Mouse (Mus musculus): ENCODE data around the gene Rbms2. TPM values are rescaled to one million over a fixed set of nuclear protein-coding genes. Genes with fewer than 3 reads are reported as not detected.

Gene Rbms2
- polyA plus RNA-seq, 1 experiment from 2014 or later = 7.1 TPM

- 90% methylated on average over 6 of the region's 6 CpGs for WGBS
- no peak overlapping the region for H3K4me2 ChIP-seq (ENCODE audit: low read length)
- DNase-seq = no peak
Observed at GRCm38 (mm10) chr10:128135374-128135773, 44.7 kb downstream of the Rbms2 start.

GRCm38 (mm10) chr10:128133650-128134332 is 46.3 kb downstream of the Rbms2 start:
- WGBS = 32% methylated on average over 13 of the region's 13 CpGs
- no peak overlapping the region for H3K4me2 ChIP-seq (ENCODE audit: low read length)
- H3K4me1 ChIP-seq (ENCODE audit: control insufficient read depth, insufficient read depth, low read length) = no peaks in the 10 kb centered on the region
- no peak overlapping the region for H3K9ac ChIP-seq (replicated peaks; ENCODE audit: low read length)
- DNase-seq (peak; percentile 8), ATAC-seq (ENCODE audit: low FRiP score, low TSS enrichment) (no peak)
- no peaks in the 10 kb centered on the region for H3K27me3 ChIP-seq (ENCODE audit: control insufficient read depth, insufficient read depth, low read length)
- peaks cover 22% of the 10 kb centered on the region for H3K36me3 ChIP-seq (ENCODE audit: control insufficient read depth, insufficient read depth, low read length)
- no peaks in the 10 kb centered on the region for H3K9me3 ChIP-seq (ENCODE audit: control insufficient read depth, low read length)
- no peak overlapping the region for H3K4me3 ChIP-seq (replicated peaks; ENCODE audit: low read depth, low read length)
- no peak overlapping the region for H3K27ac ChIP-seq (replicated peaks; ENCODE audit: low read depth, low read length)

More at GRCm38 (mm10) chr10:128135374-128135773, 44.7 kb downstream of the Rbms2 start:
- Histone ChIP-seq H3K36me3 (ENCODE audit: control insufficient read depth, insufficient read depth, low read length) (peaks cover 9% of the 10 kb centered on the region; the same call in 1 of the 2 replicates), H3K27ac (replicated peaks; ENCODE audit: low read depth, low read length) (no peak overlapping the region), H3K4me1 (ENCODE audit: control insufficient read depth, insufficient read depth, low read length) (no peaks in the 10 kb centered on the region), H3K9me3 (ENCODE audit: control insufficient read depth, low read length) (no peaks in the 10 kb centered on the region), H3K4me3 (replicated peaks; ENCODE audit: low read depth, low read length) (no peak overlapping the region), H3K9ac (replicated peaks; ENCODE audit: low read length) (no peak overlapping the region), H3K27me3 (ENCODE audit: control insufficient read depth, insufficient read depth, low read length) (no peaks in the 10 kb centered on the region)
- ATAC-seq (ENCODE audit: low FRiP score, low TSS enrichment) = no peak

DNA sequence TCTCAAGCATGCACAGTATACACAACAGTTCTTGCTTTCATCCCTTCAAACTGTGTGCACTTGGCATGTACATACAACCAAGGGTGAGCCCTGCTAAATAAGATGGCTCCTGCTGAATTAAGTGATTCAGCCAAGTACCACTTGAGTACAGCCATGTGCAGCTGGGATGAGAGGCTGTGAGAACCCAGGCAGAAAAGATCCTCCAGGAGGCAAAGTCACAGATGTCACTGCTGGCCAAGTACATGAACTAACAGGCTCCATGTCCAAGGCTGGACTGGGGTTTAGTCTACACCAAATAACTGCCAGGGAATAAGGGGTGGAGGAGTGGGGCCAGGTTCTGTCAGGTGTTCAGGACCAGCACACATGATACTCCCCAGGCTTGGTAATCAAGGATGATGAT is 48.3 kb downstream of the Rbms2 start:
- no peaks in the 10 kb centered on the region for H3K9me3 ChIP-seq (ENCODE audit: control insufficient read depth, low read length)
- DNase-seq (no peak), ATAC-seq (ENCODE audit: low FRiP score, low TSS enrichment) (no peak)
- H3K9ac ChIP-seq (replicated peaks; ENCODE audit: low read length) = no peak overlapping the region
- peaks cover 34% of the 10 kb centered on the region for H3K36me3 ChIP-seq (ENCODE audit: control insufficient read depth, insufficient read depth, low read length)
- no peaks in the 10 kb centered on the region for H3K27me3 ChIP-seq (ENCODE audit: control insufficient read depth, insufficient read depth, low read length)
- no peaks in the 10 kb centered on the region for H3K4me1 ChIP-seq (ENCODE audit: control insufficient read depth, insufficient read depth, low read length)
- H3K4me3 ChIP-seq (replicated peaks; ENCODE audit: low read depth, low read length) = no peak overlapping the region
- no peak overlapping the region for H3K27ac ChIP-seq (replicated peaks; ENCODE audit: low read depth, low read length)
- H3K4me2 ChIP-seq (ENCODE audit: low read length) = no peak overlapping the region

DNA sequence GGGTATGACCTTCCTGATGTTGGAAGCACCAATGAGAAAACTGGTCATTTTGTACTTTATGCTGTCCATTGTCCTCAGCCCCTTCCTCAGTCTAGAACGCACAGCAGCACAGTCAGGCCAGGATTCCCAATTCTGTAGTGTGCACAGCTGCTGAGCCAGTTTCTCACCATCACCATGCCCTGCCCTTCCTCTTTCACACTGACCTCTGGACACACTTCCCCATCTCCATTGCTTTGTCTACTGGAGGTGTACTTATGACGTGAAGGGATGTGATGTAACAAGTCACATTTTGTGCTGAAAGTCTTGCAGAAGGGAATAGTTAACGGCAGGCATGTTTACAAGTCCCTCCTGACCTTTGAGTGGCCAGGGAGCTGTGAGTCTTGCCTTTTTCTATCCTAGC is 48.8 kb downstream of the Rbms2 start:
- Histone ChIP-seq H3K9me3 (ENCODE audit: control insufficient read depth, low read length) (no peaks in the 10 kb centered on the region), H3K4me3 (replicated peaks; ENCODE audit: low read depth, low read length) (no peak overlapping the region), H3K27ac (replicated peaks; ENCODE audit: low read depth, low read length) (no peak overlapping the region), H3K36me3 (ENCODE audit: control insufficient read depth, insufficient read depth, low read length) (peaks cover 39% of the 10 kb centered on the region), H3K4me2 (ENCODE audit: low read length) (no peak overlapping the region), H3K27me3 (ENCODE audit: control insufficient read depth, insufficient read depth, low read length) (no peaks in the 10 kb centered on the region), H3K9ac (replicated peaks; ENCODE audit: low read length) (no peak overlapping the region), H3K4me1 (ENCODE audit: control insufficient read depth, insufficient read depth, low read length) (no peaks in the 10 kb centered on the region)
- ATAC-seq (ENCODE audit: low FRiP score, low TSS enrichment) (no peak), DNase-seq (no peak)
- 85% methylated on average over 3 of the region's 3 CpGs for WGBS

GRCm38 (mm10) chr10:128128143-128128542 is 52.0 kb downstream of the Rbms2 start:
- Histone ChIP-seq H3K4me2 (ENCODE audit: low read length) (no peak overlapping the region), H3K27me3 (ENCODE audit: control insufficient read depth, insufficient read depth, low read length) (no peaks in the 10 kb centered on the region), H3K4me1 (ENCODE audit: control insufficient read depth, insufficient read depth, low read length) (no peaks in the 10 kb centered on the region), H3K4me3 (replicated peaks; ENCODE audit: low read depth, low read length) (no peak overlapping the region), H3K27ac (replicated peaks; ENCODE audit: low read depth, low read length) (no peak overlapping the region), H3K36me3 (ENCODE audit: control insufficient read depth, insufficient read depth, low read length) (peaks cover 71% of the 10 kb centered on the region), H3K9me3 (ENCODE audit: control insufficient read depth, low read length) (no peaks in the 10 kb centered on the region), H3K9ac (replicated peaks; ENCODE audit: low read length) (no peak overlapping the region)
- 91% methylated on average over 8 of the region's 8 CpGs for WGBS
- ATAC-seq (ENCODE audit: low FRiP score, low TSS enrichment) (no peak), DNase-seq (no peak)

DNA sequence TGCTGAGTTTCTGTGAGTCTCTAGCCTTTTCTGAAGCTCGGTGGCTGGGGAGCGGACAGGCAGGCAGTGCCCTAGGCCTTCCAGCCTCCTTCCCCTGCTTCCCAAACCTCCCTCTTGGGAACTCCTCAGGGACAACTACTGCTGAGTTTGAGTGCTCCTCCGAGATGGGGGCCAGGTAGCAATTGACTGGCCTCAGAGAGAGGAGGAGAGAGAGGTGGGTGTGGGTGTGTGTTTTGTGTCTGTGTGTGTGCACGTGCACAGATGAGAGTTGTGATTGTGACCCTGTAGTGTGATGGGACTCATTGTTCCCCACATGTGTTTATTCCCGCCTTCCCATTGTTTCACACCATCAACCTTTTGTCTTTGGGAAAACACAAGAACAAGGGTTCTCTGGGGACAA is 52.6 kb downstream of the Rbms2 start:
- no peak overlapping the region for H3K9ac ChIP-seq (replicated peaks; ENCODE audit: low read length)
- no peak for DNase-seq
- H3K36me3 ChIP-seq (ENCODE audit: control insufficient read depth, insufficient read depth, low read length) = peaks cover 77% of the 10 kb centered on the region

GRCm38 (mm10) chr10:128125951-128126350 is 54.1 kb downstream of the Rbms2 start:
- ATAC-seq (ENCODE audit: low FRiP score, low TSS enrichment) (no peak), DNase-seq (no peak)
- H3K36me3 ChIP-seq (ENCODE audit: control insufficient read depth, insufficient read depth, low read length) = peaks cover 90% of the 10 kb centered on the region
- no peaks in the 10 kb centered on the region for H3K27me3 ChIP-seq (ENCODE audit: control insufficient read depth, insufficient read depth, low read length)
- no peaks in the 10 kb centered on the region for H3K9me3 ChIP-seq (ENCODE audit: control insufficient read depth, low read length)
- H3K4me2 ChIP-seq (ENCODE audit: low read length) = no peak overlapping the region
- 91% methylated on average over 14 of the region's 14 CpGs for WGBS
- no peak overlapping the region for H3K4me3 ChIP-seq (replicated peaks; ENCODE audit: low read depth, low read length)
- H3K27ac ChIP-seq (replicated peaks; ENCODE audit: low read depth, low read length) = no peak overlapping the region
- H3K4me1 ChIP-seq (ENCODE audit: control insufficient read depth, insufficient read depth, low read length) = no peaks in the 10 kb centered on the region
- no peak overlapping the region for H3K9ac ChIP-seq (replicated peaks; ENCODE audit: low read length)

More for the DNA sequence above, 52.6 kb downstream of the Rbms2 start:
- no peak for ATAC-seq (ENCODE audit: low FRiP score, low TSS enrichment)
- no peaks in the 10 kb centered on the region for H3K4me1 ChIP-seq (ENCODE audit: control insufficient read depth, insufficient read depth, low read length)
- no peaks in the 10 kb centered on the region for H3K9me3 ChIP-seq (ENCODE audit: control insufficient read depth, low read length)
- no peak overlapping the region for H3K27ac ChIP-seq (replicated peaks; ENCODE audit: low read depth, low read length)
- H3K4me3 ChIP-seq (replicated peaks; ENCODE audit: low read depth, low read length) = no peak overlapping the region
- H3K4me2 ChIP-seq (ENCODE audit: low read length) = no peak overlapping the region
- no peaks in the 10 kb centered on the region for H3K27me3 ChIP-seq (ENCODE audit: control insufficient read depth, insufficient read depth, low read length)
- 73% methylated on average over 5 of the region's 5 CpGs for WGBS

DNA sequence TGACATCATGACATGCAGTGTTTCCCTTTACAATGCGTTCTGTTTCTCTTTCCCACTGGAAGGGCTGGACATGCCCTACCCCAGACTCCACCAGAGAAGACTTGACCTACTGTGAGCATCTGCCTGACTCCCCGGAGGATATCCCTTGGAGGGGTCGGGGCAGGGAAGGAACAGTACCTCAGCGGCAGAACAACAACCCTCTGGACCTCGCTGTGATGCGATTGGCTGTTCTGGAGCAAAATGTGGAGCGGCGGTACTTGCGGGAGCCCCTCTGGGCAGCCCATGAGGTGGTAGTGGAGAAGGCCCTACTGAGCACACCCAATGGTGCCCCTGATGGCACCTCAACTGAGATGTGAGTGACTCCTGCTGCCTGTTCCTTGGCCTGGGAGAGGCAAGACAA is 55.3 kb downstream of the Rbms2 start:
- WGBS = 95% methylated on average over 9 of the region's 9 CpGs
- H3K4me3 ChIP-seq (replicated peaks; ENCODE audit: low read depth, low read length) = no peak overlapping the region
- H3K9me3 ChIP-seq (ENCODE audit: control insufficient read depth, low read length) = no peaks in the 10 kb centered on the region
- no peaks in the 10 kb centered on the region for H3K27me3 ChIP-seq (ENCODE audit: control insufficient read depth, insufficient read depth, low read length)
- H3K4me2 ChIP-seq (ENCODE audit: low read length) = no peak overlapping the region
- no peak overlapping the region for H3K27ac ChIP-seq (replicated peaks; ENCODE audit: low read depth, low read length)
- no peak for ATAC-seq (ENCODE audit: low FRiP score, low TSS enrichment)
- no peaks in the 10 kb centered on the region for H3K4me1 ChIP-seq (ENCODE audit: control insufficient read depth, insufficient read depth, low read length)
- no peak overlapping the region for H3K9ac ChIP-seq (replicated peaks; ENCODE audit: low read length)
- H3K36me3 ChIP-seq (ENCODE audit: control insufficient read depth, insufficient read depth, low read length) = peaks cover 90% of the 10 kb centered on the region
- DNase-seq = no peak

DNA sequence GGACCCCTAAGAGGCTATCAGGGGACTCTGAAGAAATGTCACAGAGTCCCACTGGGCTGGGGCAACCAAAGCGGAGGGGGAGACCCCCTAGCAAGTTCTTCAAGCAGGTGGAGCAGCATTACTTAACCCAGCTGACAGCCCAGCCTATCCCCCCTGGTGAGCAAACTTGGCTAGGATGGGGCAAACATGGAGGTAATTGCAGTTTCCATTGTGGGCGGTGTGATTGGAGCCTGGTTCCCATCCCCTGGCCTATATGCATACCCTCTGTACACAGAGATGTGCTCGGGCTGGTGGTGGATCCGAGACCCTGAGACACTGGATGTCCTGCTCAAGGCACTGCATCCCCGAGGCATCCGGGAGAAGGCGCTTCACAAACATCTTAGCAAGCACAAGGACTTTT is 56.3 kb downstream of the Rbms2 start:
- Histone ChIP-seq H3K27ac (replicated peaks; ENCODE audit: low read depth, low read length) (no peak overlapping the region), H3K9ac (replicated peaks; ENCODE audit: low read length) (no peak overlapping the region), H3K9me3 (ENCODE audit: control insufficient read depth, low read length) (no peaks in the 10 kb centered on the region), H3K4me1 (ENCODE audit: control insufficient read depth, insufficient read depth, low read length) (no peaks in the 10 kb centered on the region), H3K4me2 (ENCODE audit: low read length) (no peak overlapping the region), H3K36me3 (ENCODE audit: control insufficient read depth, insufficient read depth, low read length) (peaks cover 93% of the 10 kb centered on the region), H3K27me3 (ENCODE audit: control insufficient read depth, insufficient read depth, low read length) (no peaks in the 10 kb centered on the region), H3K4me3 (replicated peaks; ENCODE audit: low read depth, low read length) (no peak overlapping the region)
- ATAC-seq (ENCODE audit: low FRiP score, low TSS enrichment) (no peak), DNase-seq (no peak)
- 96% methylated on average over 7 of the region's 7 CpGs for WGBS

All from midbrain, embryonic 14.5 days (tissue).